Mouse (Mus musculus): Measurements from ENCODE around the gene Mef2b.

- TF ChIP-seq POLR2A (IDR thresholded peaks at IDR 0.05; ENCODE audit: extremely low read depth, insufficient read depth, low read length): no peak
- no peak for TF ChIP-seq CTCF (IDR thresholded peaks at IDR 0.05; ENCODE audit: low read depth, low read length)
Observed at GRCm38 (mm10) chr8:70204757-70205156, 65.2 kb downstream of the Mef2b start.
